Mouse (Mus musculus) v-Abl transformed pro-B cells (cell line): ENCODE measurements at regions not wholly inside any gene's neighbourhood (a gene's known extent, or its start where the extent isn't known, plus 50 kb on each side); places are given as distances from the start of the nearest gene placed in this dataset.

Experiments
- in situ Hi-C, 2 experiments: fragments of 400-800 bp; cut with MboI; formaldehyde crosslinking; loops; one replicate each; pipeline ENCODE4 v1.15.1; 2025; ENCODE audit not compliant: unreplicated experiment in 2 of 2

GRCm38 (mm10) chr7:136383296-136383695, 511.1 kb upstream of the Mgmt start:
- in situ Hi-C loops, result no loop called here

GRCm38 (mm10) chr7:136387736-136388135, 506.7 kb upstream of the Mgmt start:
- in situ Hi-C loops, result no loop called here

DNA sequence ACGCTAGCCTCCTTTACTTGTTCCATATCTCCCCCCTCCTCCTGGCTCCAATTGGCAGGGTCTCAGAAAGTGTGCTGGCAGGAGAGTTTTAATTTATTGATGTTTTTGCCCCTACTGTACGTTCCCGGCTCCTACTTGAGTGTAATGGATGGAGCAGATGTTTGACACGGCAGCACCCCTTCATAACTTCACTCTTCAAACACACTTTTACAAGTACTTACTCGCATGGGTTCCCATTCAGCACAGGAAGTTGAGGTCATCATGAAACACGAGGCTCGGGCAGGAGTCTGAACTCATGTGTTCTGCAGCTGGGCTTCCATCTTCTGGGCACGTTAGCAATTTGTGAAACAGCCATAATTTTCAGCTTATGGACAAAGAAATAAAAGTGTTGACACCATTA, 504.3 kb upstream of the Mgmt start:
- in situ Hi-C loops, result no loop called here

- in situ Hi-C loops, result no loop called here
These were observed 501.0 kb upstream of the Mgmt start for GRCm38 (mm10) chr7:136393454-136393853.

DNA sequence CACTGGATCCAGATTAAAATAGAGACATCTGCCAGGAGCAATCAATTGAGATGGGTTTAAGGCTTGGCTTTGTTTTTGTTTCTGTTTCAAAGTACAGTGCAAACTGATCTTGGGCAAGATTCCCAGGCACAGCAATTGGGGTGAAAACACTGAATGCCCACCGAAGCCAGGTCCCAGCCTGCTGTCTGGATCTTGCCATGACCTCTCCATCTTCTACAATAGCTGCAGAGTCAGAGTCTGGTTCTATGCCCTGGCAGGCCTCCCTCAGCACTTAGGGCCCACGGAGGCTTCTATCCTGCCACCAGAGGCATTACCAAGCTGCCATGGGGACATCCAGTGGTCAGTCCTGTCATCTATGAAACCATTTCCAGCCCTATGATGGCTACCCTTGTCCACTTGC, 498.6 kb upstream of the Mgmt start:
- in situ Hi-C loops, result no loop called here

GRCm38 (mm10) chr7:136397101-136397500, 497.3 kb upstream of the Mgmt start:
- in situ Hi-C loops, result no loop called here

DNA sequence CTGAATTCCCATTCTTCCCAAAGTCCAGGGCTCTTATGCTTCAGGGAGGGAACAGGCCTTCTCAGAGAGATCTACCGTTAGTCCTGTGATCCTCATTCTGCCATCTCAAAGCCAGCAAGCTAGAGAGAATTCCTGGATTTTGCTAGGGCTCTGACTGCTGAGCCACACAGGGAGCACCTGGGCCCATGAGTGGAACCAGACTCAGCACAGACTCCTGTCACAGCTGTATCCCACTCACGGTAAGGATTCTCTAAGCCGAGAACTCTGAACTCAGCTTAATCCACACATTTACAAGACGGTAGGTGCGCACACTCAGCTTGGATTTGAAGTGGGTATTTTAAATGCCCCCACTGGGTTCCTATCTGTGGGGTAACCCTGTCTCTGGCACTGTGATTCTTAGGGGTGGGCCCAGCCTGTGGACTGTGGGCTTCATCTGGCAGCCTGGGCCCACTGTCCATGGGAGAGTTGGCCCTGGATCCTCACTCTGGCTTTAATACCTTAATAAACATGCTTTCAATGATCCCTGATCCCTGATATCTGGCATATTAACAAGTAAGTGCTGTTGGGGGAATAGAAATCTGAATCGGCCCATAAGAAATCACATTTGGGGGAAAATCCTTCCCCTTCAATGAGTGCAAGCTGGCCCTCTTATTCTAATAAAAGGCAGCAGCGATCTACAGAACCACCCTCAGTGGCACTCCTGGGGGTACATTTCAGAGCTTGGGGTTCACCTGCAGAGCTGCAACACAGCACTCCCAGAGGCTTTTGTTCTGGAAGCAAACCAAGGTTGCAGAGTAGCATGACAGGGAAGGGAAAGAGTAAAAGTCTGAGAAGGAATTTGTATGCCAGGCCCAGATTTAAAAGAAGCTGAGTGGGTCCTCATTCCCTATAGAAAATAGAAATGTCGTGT, 491.5 kb upstream of the Mgmt start:
- in situ Hi-C loops, result no loop called here

GRCm38 (mm10) chr7:136405391-136405790, 489.0 kb upstream of the Mgmt start:
- in situ Hi-C loops, result no loop called here

GRCm38 (mm10) chr7:136406258-136407100, 487.9 kb upstream of the Mgmt start:
- in situ Hi-C loops, result no loop called here

DNA sequence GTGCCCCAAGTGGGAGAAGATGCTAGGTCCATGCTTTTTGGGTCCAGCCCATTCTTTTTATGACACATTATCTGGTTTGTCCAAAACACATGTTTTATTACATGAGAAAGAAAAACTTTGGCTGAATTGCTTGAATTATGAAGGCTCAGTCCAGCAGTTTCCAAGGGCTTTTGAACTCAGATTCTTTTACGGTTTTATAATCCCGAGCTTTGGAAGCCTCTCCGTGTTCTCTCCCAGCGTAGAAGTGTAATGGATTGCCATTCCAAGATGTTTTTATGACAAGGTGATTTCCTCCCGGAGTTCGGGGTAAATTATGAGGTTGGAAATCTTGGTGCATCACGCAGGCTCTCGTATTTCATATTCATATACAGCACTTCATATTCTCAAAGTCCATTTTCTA, 479.6 kb upstream of the Mgmt start:
- in situ Hi-C loops, result no loop called here

DNA sequence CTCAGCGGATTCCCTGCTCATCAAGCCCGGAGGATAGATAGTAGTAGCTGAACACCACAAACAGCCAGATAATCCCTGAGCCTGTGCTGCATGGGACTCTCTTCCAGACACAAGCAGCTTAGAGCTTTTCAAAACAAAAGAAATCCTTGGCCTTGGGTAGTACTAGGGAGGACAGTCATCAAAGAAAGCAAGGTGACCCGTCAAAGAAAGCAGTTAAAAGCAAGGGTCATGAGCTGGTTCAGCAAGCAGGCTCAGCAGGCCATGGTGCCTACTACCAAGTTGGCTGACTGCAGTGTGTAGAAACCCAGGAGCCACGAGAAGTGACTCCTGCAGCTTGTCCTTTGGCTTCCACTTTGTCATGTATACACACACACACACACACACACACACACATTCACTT, 477.1 kb upstream of the Mgmt start:
- in situ Hi-C loops, result no loop called here

- in situ Hi-C loops, result no loop called here
These were observed 470.4 kb upstream of the Mgmt start for GRCm38 (mm10) chr7:136423846-136424531.

DNA sequence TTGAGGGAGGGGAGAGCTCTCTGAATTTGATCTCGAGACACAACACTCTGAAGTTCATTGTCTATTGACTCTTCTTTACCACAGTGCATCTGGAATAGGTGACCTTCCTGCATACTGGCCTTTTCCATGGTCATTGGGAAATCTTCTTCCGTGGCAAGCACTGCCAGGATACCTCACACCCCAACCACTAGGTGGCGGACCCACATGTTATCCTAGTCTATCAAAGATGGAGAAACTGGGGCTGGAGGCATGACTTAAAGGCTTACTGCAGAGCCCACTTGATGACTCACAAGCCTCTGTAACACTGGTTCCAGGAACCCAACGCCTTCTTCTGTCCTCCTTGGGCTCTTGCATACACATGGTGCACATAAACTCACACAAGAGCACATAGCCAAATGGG, 467.2 kb upstream of the Mgmt start:
- in situ Hi-C loops, result no loop called here

DNA sequence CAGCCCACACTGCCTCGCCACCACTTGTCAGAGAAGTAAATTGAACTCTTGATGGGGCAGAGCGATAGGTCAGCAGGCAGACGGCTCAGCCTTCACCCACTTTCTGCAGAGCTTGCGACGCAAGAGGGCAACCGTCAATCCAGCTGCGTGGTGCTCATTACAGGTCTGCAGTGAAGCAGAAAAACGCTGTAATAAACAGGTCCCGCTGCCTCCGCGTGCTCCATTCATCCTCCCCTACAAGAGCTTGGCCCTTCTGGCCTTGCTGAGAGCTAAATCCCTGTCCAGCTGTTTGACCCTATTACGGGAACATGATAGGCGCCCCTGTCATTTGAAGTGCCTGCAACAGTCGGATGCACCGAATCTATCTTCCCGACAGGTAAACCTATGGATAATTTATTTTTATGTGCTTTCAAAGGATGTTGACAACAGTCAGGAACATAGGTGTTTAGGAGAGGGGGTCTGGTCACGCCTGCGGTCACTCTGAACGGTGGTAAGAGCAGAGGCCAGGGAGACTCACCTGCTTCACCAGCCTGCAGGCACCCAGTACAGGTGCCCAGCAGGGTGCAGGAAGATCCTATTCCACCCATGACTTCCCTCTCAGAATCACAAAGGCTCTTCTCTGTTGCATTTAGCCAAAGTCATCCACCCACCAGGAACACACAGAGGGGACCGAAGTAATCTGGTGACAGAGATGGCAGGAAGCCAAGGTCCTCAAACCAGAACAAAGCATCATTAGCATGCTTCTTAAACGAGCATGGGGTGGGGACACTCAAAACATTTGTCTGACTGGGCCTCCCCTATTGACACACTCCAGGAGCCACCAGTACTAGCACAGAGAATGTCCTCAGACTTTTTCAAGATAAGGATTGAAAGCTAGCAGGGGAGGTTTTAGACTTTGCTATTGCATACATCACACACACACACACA, 464.1 kb upstream of the Mgmt start:
- in situ Hi-C loops, result no loop called here

DNA sequence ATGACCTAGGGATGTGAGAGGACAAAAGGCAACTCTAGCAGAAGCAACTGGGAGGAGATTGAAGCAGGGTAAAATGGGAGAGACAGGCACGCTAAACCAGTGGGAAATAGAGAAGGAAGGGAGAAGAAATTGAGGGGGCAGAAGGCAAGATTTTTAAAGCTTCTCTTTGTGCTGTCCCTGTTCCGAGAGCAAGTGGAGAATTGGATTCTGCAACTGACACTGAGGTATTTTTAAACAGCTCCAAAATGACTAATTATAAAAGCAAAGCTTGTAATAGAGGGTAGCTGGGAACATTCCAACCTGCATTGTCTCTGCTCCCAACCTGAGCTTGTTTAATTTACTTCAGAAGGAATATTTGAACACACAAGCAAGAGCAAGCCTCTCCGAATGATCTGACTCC, 460.7 kb upstream of the Mgmt start:
- in situ Hi-C loops, result no loop called here

GRCm38 (mm10) chr7:136434510-136434909, 459.9 kb upstream of the Mgmt start:
- in situ Hi-C loops, result no loop called here

DNA sequence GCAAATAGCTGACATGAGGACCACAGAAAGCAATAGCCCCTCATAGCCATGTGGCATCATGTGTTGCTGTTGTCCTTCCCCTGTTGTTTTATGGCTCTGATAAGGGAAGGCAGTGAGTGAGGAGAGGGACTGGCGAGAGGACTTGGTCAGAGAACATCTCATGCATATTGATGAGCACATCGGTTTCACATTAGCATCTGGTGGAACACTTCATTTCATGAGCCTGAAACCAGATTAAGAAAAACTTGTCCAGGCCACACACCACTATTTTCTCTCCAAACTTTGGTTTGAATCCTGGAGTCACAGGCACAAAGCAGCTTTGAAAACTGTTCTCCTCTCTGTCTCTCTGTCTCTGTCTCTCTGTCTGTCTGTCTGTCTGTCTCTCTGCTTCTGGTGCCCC, 451.0 kb upstream of the Mgmt start:
- in situ Hi-C loops, result no loop called here

DNA sequence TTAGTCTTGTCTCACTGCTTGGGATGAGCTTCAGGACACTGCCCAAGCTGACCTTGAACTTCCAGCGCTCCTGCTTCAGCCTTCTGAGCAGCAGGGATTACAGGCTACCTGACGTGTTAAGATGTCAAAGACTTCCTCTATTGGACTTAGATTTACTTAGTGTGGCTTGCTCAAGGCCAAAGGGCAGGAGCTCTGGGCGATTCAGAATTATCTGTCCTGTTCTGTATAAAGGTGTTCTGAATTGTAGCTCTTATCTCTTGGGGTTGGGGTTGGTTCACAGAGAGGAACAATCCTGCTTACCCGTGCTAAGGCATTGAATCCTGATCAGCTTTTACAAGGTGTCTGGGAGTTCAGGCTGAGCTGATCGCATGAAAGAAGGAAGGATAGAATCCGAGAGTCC, 449.3 kb upstream of the Mgmt start:
- in situ Hi-C loops, result no loop called here

DNA sequence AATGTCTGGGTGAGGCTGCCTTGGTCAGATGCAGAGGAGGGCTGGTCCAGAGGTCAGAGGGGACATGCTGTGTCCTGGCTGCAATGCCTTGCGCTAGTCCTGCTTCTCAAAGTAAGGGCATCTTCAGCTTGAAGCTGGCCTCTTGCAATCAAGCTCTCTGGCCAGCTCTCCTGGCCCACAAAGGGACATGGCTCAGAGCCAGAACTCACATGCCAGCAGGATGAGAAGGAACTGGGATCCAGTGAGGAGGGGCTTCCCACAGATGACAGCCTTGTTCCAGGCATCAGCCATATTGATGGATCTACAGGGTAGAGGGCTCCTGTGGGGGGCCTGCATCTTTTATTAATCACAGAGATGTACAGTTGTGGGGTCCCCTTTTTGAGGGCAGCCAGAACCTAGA, 445.1 kb upstream of the Mgmt start:
- in situ Hi-C loops, result no loop called here

DNA sequence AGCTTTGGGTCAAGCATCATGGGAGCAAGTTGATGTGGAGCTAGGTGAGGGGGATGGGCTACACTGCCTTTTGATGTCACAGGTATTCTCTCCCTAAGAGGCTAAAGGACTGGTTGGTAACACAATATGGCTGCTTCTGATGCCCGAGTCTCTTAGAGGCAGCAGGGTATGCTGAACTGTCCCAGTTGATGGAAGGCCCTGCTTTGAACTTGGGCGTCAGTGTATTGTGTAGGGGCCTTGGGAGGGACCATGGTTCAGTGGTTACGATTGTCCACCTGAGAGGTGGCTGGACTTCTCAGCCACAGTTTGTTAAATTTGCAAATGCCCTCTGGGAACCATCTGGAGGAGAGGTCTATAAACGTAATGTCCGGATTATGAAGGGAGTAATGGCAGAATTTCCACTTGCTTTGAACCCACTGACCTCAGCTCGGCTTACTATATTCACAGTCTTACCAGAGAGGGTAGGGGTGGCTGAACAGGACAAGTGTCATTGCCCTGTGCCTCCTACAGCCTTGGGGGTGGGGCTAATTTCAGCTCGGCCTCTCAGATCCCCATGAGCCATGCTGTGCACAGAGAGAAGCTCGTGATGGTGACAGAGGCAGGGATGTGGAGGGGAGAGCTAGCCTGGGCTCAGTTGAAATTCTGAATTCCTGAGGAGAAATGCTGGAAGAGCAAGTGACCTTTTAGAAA, 442.6 kb upstream of the Mgmt start:
- in situ Hi-C loops, result no loop called here
